Mouse (Mus musculus) small intestine, adult 2 months (tissue): Measurements from ENCODE around the gene Patz1.

ENCODE experiments used
- CTCF ChIP-seq: fragments of 200-500 bp; IDR thresholded peaks from 2 replicates; pipeline ENCODE4 v1.5.1; 2012; ENCODE audit warnings: low read depth, mild to moderate bottlenecking, control low read depth, inconsistent platforms, low read length, moderate library complexity, mixed read lengths; ENCODE audit not compliant: insufficient replicate concordance, insufficient read length; ENCODE audit errors: extremely low read depth
- POLR2A ChIP-seq: fragments of 200-500 bp; IDR thresholded peaks from 2 replicates; pipeline ENCODE4 v1.6.1; 2012; ENCODE audit warnings: low read depth, mild to moderate bottlenecking, control low read depth, inconsistent platforms, low read length, moderate library complexity

DNA sequence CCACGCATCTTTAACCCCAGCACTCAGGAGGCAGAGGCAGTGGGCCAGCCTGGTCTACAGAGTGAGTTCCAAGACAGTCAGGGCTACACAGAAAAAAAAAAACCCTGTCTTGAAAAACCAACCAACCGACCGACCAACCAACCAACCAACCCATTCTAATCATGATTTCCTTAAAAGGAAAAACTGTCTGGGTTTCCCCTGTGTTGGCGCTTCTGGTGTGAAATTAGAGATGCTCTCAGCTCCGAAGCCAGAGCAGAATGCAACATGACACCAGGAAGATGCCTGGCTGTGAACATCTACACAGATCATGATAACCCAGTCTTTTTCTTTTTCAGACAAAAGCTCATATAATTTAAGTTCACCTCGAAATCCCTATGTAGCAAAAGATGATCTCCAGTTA, 5.8 kb upstream of the Patz1 start:
- no peak for TF ChIP-seq POLR2A
- no peak for TF ChIP-seq CTCF
